Mouse (Mus musculus) heart, postnatal 36 days (tissue): Measurements from ENCODE around the gene Zfp46. TPM values are rescaled to one million over a fixed set of nuclear protein-coding genes. Genes with fewer than 3 reads are reported as not detected.

Source experiments
- DNase-seq, 2 experiments: peaks; one replicate each; pipeline ENCODE4 v3.0.0; 2021 to 2022
- intact Hi-C: fragments of 180-260 bp; cut with DNase I; formaldehyde crosslinking; loops from one replicate; pipeline ENCODE4 v1.15.1; 2025
- total RNA-seq, 2 experiments: library from RNA; stranded (reverse); gene quantifications; 2 replicates each; pipeline ENCODE4 v1.2.3; 2021

The Zfp46 gene
- total RNA-seq, 2 experiments from 2014 or later = 37.4 to 57.1 TPM

- intact Hi-C loops = loop anchor here (2.0 to 5.0 kb wide), 3 partner anchors 24 to 362 kb away; partner anchors contain the start of genes Lactbl1 and Zfp46
- peak; percentile 88 to 94 for DNase-seq
Measured at GRCm38 (mm10) chr4:136260491-136261180, 23.8 kb upstream of the Zfp46 start.

DNA sequence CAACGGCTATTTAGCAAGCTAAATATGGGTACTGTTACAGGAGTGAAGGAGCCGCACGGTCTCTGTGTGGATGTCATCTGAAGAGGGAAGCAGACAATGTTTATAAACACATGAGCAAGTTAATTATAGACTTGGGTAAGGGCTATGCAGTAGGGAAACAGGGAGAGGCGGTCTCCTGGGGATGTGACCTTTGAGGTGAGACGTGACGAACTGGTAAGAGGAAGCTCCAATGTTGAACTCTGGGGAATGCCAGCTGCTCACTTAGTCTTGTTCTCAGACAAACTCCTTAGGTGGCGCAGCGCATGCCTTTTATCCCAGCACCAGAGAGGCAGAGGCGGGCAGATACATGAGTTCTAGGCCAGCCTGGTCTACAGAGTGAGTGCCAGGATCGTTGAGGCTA, 22.6 kb upstream of the Zfp46 start:
- intact Hi-C loops = loop anchor here (2.0 to 5.0 kb wide), 3 partner anchors 23 to 360 kb away; partner anchors contain the start of genes Lactbl1 and Zfp46
- DNase-seq = peak in 1 of 2 experiments; percentile 24

- no peak for DNase-seq
- intact Hi-C loops = loop anchor here (5.0 kb wide), 2 partner anchors 34 to 359 kb away; partner anchors contain the start of gene Lactbl1
Measured at GRCm38 (mm10) chr4:136263555-136263954, 20.9 kb upstream of the Zfp46 start.

DNA sequence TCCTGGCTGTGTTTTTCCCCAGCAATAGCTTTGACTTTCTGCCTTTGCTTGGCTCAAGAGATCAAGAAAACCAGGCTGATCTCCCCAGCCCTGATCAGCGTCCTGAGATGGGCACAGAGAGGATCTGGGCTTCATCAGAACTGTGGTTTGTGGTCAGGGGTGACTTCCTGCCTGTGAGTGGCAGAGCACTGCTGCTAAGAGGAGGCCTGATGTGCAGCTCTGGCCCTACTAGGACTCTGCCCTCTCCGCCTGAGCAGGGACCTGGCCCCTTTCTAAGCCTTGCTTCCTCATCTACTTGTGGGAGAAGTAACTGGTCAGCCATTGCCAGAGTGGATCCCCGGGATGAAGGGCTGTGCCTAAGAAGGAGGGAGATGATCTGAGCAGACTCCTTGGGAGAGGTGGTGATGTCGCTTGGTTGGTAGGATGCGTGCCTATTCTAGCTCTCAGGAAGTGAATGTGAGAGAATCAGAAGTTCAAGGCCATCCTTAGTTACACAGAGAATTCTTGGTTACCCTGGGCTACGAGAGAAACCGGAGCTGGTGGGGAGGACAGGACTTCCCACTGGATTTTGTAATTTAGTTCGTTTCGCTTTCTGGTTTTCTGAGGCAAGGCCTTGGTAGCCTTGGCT, 17.7 kb upstream of the Zfp46 start:
- intact Hi-C loops = no loop called here
- DNase-seq = no peak

GRCm38 (mm10) chr4:136268912-136269311, 15.6 kb upstream of the Zfp46 start:
- intact Hi-C loops = no loop called here
- DNase-seq = no peak

DNA sequence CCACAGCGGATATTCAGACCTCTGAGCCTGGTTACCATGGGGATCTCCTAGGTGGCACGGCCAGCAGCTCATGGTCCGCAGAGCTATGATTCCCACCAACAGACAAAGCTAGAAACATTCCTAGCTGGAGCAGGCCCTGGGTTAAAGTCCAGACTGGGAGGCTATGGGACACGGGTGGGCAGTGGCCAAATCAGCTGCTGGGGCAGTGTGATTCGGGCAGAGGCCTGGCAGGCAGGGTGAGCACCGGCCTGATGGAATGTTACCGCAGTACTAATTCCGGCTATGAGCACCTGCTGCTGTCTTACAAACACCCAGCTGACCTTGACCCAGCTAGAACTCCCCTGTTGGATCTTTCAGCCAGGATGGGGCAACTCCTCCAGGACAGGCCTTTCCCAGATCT, 13.8 kb upstream of the Zfp46 start:
- intact Hi-C loops = no loop called here
- no peak for DNase-seq

GRCm38 (mm10) chr4:136281097-136281496, 3.4 kb upstream of the Zfp46 start:
- no peak for DNase-seq
- intact Hi-C loops = loop anchor here (5.0 kb wide), 1 partner anchor 139 kb away; the partner anchor contains the start of gene Id3

DNA sequence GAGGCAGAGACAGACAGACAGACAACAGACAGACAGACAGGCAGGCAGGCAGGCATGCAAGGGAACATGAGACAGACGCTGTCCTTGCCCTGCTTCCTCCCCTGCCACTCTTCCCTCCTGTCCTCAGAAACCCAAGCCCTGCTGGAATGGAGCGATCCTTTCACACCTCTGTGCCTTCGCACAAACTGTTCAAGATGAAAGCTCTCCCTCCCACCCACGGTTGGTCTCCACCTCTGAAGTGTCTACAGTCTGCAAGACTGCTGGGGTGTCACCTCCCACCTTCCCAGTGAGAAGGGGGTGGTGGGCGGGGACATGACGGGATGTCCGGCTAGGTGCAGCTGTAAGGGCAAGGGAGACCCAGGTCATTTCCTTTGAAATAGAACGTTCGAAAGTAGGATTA, 2.9 kb upstream of the Zfp46 start:
- DNase-seq = no peak
- intact Hi-C loops = loop anchor here (5.0 kb wide), 1 partner anchor 139 kb away; the partner anchor contains the start of gene Id3

DNA sequence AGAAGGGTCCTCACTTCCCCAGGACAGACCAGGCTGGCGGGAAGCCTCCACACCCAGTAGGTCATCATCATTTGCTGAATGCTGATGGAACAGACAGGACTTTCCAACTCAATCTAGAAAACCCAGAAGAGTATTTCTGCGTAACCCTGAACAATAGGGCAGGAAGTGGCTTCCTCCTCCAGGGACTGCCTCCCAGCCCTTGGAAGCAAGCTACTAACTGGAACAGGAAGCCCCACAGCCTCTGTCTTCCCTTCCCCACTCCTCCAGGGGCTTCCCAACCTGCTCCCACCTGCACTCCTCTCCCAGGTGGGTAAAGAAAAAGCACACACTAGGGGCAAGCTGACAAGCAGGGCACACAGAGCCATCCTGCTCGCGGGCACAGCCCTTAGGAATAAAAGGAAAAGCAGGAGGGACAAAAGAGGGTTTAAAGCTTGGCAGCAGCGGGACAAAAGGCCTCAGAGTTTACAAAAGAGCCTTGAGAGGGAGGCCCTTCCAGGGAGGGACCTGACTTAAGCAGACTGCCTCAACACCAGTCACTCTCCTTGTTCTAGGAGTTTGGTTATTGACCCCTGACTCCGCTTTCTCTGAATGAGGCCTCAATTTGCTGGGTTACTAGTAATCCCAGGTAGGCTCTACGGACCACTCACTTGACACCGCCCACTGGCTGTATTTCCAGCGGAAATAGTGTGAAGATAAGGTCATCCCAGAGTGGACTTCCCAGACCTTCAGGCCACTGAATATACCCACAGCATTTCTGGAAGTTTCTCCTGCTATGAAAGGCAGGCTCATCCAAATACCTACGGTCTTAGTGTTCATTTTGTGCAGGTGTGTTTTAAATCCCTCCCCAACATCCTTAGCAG, 1.6 kb upstream of the Zfp46 start:
- intact Hi-C loops = loop anchor here (5.0 kb wide), 1 partner anchor 141 kb away; the partner anchor contains the start of gene Id3
- peak; percentile 35 to 55 for DNase-seq

- intact Hi-C loops = loop anchor here (2.0 to 5.0 kb wide), 2 partner anchors 23 to 141 kb away; partner anchors contain the start of gene Id3
- DNase-seq = no peak
Measured at GRCm38 (mm10) chr4:136283783-136284182, 700 bp upstream of the Zfp46 start.

GRCm38 (mm10) chr4:136284891-136285290, 408 bp downstream of the Zfp46 start:
- intact Hi-C loops = loop anchor here (2.0 to 5.0 kb wide), 3 partner anchors 24 to 143 kb away; partner anchors contain the start of gene Id3
- peak in 1 of 2 experiments; percentile 44 for DNase-seq

DNA sequence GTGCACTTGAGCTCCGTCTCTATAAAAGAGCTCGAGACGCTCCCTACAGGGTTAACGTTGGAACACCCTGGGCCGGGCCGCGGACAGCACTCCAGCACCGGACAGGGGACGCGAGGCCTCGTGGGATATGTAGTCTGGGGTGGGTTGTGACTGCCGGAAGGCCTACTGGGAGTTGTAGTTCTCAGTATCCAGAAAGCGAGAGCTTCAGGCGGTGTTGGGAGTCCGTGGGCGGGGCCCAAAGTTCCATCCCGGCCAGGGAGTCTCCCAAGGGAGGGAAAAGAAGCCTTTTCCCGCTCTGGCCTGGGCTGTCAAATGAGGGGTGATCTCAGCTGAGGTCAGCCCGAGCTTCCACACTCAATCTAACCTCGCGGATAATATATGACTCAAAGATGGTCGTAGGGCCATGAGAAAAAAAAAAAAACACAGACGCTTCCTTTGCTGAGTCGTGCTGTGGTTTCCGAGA, 896 bp downstream of the Zfp46 start:
- DNase-seq = peak; percentile 90 to 91
- intact Hi-C loops = loop anchor here (2.0 to 5.0 kb wide), 2 partner anchors 25 to 37 kb away; no protein-coding TSS in a partner anchor

- DNase-seq = peak; percentile 92
- intact Hi-C loops = loop anchor here (1.0 to 5.0 kb wide), 3 partner anchors 24 to 36 kb away; partner anchors contain the start of gene Hnrnpr
Measured at GRCm38 (mm10) chr4:136285811-136286371, 1.4 kb downstream of the Zfp46 start.

DNA sequence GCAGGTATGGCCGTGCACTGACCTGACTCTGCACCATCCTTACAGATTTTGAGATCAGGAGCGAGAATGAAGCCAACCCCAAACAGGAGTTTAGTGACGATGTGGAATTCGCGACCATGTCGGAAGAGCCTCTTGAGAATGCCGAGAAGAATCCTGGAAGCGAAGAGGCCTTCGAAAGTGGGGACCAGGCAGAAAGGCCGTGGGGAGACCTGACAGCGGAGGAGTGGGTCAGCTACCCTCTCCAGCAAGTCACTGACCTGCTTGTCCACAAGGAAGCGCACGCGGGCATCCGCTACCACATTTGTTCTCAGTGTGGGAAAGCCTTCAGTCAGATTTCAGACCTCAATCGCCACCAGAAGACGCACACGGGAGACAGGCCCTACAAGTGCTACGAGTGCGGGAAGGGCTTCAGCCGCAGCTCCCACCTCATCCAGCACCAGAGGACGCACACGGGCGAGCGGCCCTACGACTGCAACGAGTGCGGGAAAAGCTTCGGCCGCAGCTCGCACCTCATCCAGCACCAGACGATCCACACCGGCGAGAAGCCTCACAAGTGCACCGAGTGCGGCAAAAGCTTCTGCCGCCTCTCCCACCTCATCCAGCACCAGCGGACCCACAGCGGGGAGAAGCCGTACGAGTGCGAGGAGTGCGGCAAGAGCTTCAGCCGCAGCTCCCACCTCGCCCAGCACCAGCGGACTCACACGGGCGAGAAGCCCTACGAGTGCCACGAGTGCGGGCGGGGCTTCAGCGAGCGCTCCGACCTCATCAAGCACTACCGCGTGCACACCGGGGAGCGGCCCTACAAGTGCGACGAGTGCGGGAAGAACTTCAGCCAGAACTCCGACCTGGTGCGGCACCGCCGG, 5.7 kb downstream of the Zfp46 start:
- no peak for DNase-seq
- intact Hi-C loops = loop anchor here (5.0 kb wide), 1 partner anchor 32 kb away; no protein-coding TSS in a partner anchor

GRCm38 (mm10) chr4:136290781-136291595, 6.5 kb downstream of the Zfp46 start:
- intact Hi-C loops = no loop called here
- no peak for DNase-seq

- intact Hi-C loops = no loop called here
- no peak for DNase-seq
Measured at GRCm38 (mm10) chr4:136291692-136292091, 7.2 kb downstream of the Zfp46 start.

- intact Hi-C loops = loop anchor here (5.0 kb wide), 1 partner anchor 34 kb away; no protein-coding TSS in a partner anchor
- no peak for DNase-seq
Measured at GRCm38 (mm10) chr4:136295941-136296340, 11.5 kb downstream of the Zfp46 start.

GRCm38 (mm10) chr4:136302462-136302861, 18.0 kb downstream of the Zfp46 start:
- no peak for DNase-seq
- intact Hi-C loops = no loop called here
